Mouse (Mus musculus) heart, postnatal 0 days (tissue): ENCODE measurements at regions not wholly inside any gene's neighbourhood (a gene's known extent, or its start where the extent isn't known, plus 50 kb on each side); places are given as distances from the start of the nearest gene placed in this dataset.

Source experiments
- CTCF ChIP-seq: IDR thresholded peaks from 2 replicates; pipeline ENCODE4 v1.5.1; 2016; ENCODE audit warnings: antibody characterized with exemption, control low read depth, low read depth
- EP300 ChIP-seq: IDR thresholded peaks from 2 replicates; pipeline ENCODE4 v1.6.1; 2016; ENCODE audit warnings: antibody characterized with exemption, low read depth

DNA sequence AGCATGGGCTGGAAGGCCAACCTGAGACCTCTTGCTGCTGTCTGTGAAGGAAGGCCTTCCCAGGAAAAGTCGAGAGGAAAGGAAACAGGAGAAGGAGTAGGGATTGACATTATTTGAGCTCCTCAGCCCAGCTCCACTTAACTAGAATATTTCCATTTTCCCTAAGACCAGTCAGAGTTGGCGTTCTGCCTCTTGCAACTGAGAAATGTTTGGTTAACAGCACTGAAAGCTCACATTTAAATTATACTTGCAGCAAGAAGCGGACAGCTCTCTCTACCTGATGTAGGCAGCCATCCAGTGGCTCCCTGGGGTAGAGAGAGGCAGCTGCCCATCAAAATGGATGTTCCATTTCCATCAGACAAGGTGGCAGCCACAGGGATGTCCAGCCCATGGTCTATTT is 131.6 kb upstream of the Pkdcc start:
- TF ChIP-seq CTCF (no peak), EP300 (no peak)
